Mouse (Mus musculus): ENCODE results near the gene Sox8. TPM values are rescaled to one million over a fixed set of nuclear protein-coding genes. Genes with fewer than 3 reads are reported as not detected.

The Sox8 gene
- polyA plus RNA-seq, 1 experiment from 2014 or later, result 1.4 TPM

GRCm38 (mm10) chr17:25550020-25550419 is 20.5 kb downstream of the Sox8 start:
- Histone ChIP-seq H3K4me2 (replicated peaks; ENCODE audit: low read depth) (no peak overlapping the region), H3K27me3 (ENCODE audit: control insufficient read depth, insufficient read depth, low read length) (no peaks in the 10 kb centered on the region), H3K9me3 (ENCODE audit: control insufficient read depth, low read length) (no peaks in the 10 kb centered on the region), H3K9ac (ENCODE audit: low read length) (no peak overlapping the region), H3K27ac (replicated peaks) (no peak overlapping the region), H3K36me3 (ENCODE audit: control insufficient read depth, insufficient read depth, low read length) (no peaks in the 10 kb centered on the region), H3K4me1 (replicated peaks; ENCODE audit: control insufficient read depth, insufficient read depth) (no peaks in the 10 kb centered on the region), H3K4me3 (ENCODE audit: low read depth, low read length) (no peak overlapping the region)
- DNase-seq (ENCODE audit: low spot score), result no peak
- 86% methylated on average over 5 of the region's 5 CpGs for WGBS
- no peak for ATAC-seq (ENCODE audit: low FRiP score, low TSS enrichment)
- TF ChIP-seq CTCF (IDR thresholded peaks at IDR 0.05; ENCODE audit: low read depth) (no peak), EP300 (optimal IDR thresholded peaks at IDR 0.05) (no peak)

GRCm38 (mm10) chr17:25547026-25547425 is 23.5 kb downstream of the Sox8 start:
- no peaks in the 10 kb centered on the region for H3K9me3 ChIP-seq (ENCODE audit: control insufficient read depth, low read length)
- no peak overlapping the region for H3K27ac ChIP-seq (replicated peaks)
- TF ChIP-seq EP300 (optimal IDR thresholded peaks at IDR 0.05) (no peak), CTCF (IDR thresholded peaks at IDR 0.05; ENCODE audit: low read depth) (no peak)
- H3K4me3 ChIP-seq (ENCODE audit: low read depth, low read length), result no peak overlapping the region
- no peaks in the 10 kb centered on the region for H3K4me1 ChIP-seq (replicated peaks; ENCODE audit: control insufficient read depth, insufficient read depth)
- no peaks in the 10 kb centered on the region for H3K27me3 ChIP-seq (ENCODE audit: control insufficient read depth, insufficient read depth, low read length)
- ATAC-seq (ENCODE audit: low FRiP score, low TSS enrichment), result no peak
- no peak overlapping the region for H3K9ac ChIP-seq (ENCODE audit: low read length)
- WGBS, result 34% methylated on average over 3 of the region's 3 CpGs
- DNase-seq (ENCODE audit: low spot score), result no peak
- no peak overlapping the region for H3K4me2 ChIP-seq (replicated peaks; ENCODE audit: low read depth)
- H3K36me3 ChIP-seq (ENCODE audit: control insufficient read depth, insufficient read depth, low read length), result no peaks in the 10 kb centered on the region

- 76% methylated on average over 4 of the region's 4 CpGs for WGBS
- Histone ChIP-seq H3K9ac (ENCODE audit: low read length) (no peak overlapping the region), H3K27ac (replicated peaks) (no peak overlapping the region), H3K4me3 (ENCODE audit: low read depth, low read length) (no peak overlapping the region), H3K9me3 (ENCODE audit: control insufficient read depth, low read length) (no peaks in the 10 kb centered on the region), H3K4me2 (replicated peaks; ENCODE audit: low read depth) (no peak overlapping the region), H3K36me3 (ENCODE audit: control insufficient read depth, insufficient read depth, low read length) (no peaks in the 10 kb centered on the region), H3K4me1 (replicated peaks; ENCODE audit: control insufficient read depth, insufficient read depth) (no peaks in the 10 kb centered on the region), H3K27me3 (ENCODE audit: control insufficient read depth, insufficient read depth, low read length) (no peaks in the 10 kb centered on the region)
- ATAC-seq (ENCODE audit: low FRiP score, low TSS enrichment) (no peak), DNase-seq (ENCODE audit: low spot score) (no peak)
- no peak for TF ChIP-seq EP300 (optimal IDR thresholded peaks at IDR 0.05)
- no peak for TF ChIP-seq CTCF (IDR thresholded peaks at IDR 0.05; ENCODE audit: low read depth)
Measured at GRCm38 (mm10) chr17:25541768-25542167, 28.7 kb downstream of the Sox8 start.

GRCm38 (mm10) chr17:25540731-25541130 is 29.8 kb downstream of the Sox8 start:
- H3K27ac ChIP-seq (replicated peaks), result no peak overlapping the region
- TF ChIP-seq EP300 (optimal IDR thresholded peaks at IDR 0.05), result no peak
- TF ChIP-seq CTCF (IDR thresholded peaks at IDR 0.05; ENCODE audit: low read depth), result no peak
- H3K9ac ChIP-seq (ENCODE audit: low read length), result no peak overlapping the region
- 44% methylated on average over 5 of the region's 5 CpGs for WGBS
- no peaks in the 10 kb centered on the region for H3K27me3 ChIP-seq (ENCODE audit: control insufficient read depth, insufficient read depth, low read length)
- H3K4me3 ChIP-seq (ENCODE audit: low read depth, low read length), result no peak overlapping the region
- H3K4me1 ChIP-seq (replicated peaks; ENCODE audit: control insufficient read depth, insufficient read depth), result no peaks in the 10 kb centered on the region
- DNase-seq (ENCODE audit: low spot score), result no peak
- ATAC-seq (ENCODE audit: low FRiP score, low TSS enrichment), result no peak
- H3K36me3 ChIP-seq (ENCODE audit: control insufficient read depth, insufficient read depth, low read length), result no peaks in the 10 kb centered on the region
- H3K4me2 ChIP-seq (replicated peaks; ENCODE audit: low read depth), result no peak overlapping the region
- no peaks in the 10 kb centered on the region for H3K9me3 ChIP-seq (ENCODE audit: control insufficient read depth, low read length)

GRCm38 (mm10) chr17:25538945-25539875 is 31.3 kb downstream of the Sox8 start:
- Histone ChIP-seq H3K4me2 (replicated peaks; ENCODE audit: low read depth) (peak overlapping the region; percentile 25; the same call in 1 of the 2 replicates), H3K36me3 (ENCODE audit: control insufficient read depth, insufficient read depth, low read length) (no peaks in the 10 kb centered on the region), H3K9ac (ENCODE audit: low read length) (no peak overlapping the region), H3K27me3 (ENCODE audit: control insufficient read depth, insufficient read depth, low read length) (no peaks in the 10 kb centered on the region), H3K9me3 (ENCODE audit: control insufficient read depth, low read length) (no peaks in the 10 kb centered on the region), H3K4me3 (ENCODE audit: low read depth, low read length) (no peak overlapping the region), H3K4me1 (replicated peaks; ENCODE audit: control insufficient read depth, insufficient read depth) (no peaks in the 10 kb centered on the region), H3K27ac (replicated peaks) (0 out of 2 replicates have a peak overlapping the region, but pooled peaks have one; percentile 13)
- DNase-seq (ENCODE audit: low spot score) (peak; percentile 42), ATAC-seq (ENCODE audit: low FRiP score, low TSS enrichment) (peak; percentile 34; the same call in 1 of the 2 replicates)
- whole genome bisulfite sequencing, result 26% methylated on average over 27 of the region's 27 CpGs
- no peak for TF ChIP-seq EP300 (optimal IDR thresholded peaks at IDR 0.05)
- no peak for TF ChIP-seq CTCF (IDR thresholded peaks at IDR 0.05; ENCODE audit: low read depth)

Data from stomach, postnatal 0 days (tissue).